Mouse (Mus musculus): ENCODE results near the gene AC124108.1.

DNA sequence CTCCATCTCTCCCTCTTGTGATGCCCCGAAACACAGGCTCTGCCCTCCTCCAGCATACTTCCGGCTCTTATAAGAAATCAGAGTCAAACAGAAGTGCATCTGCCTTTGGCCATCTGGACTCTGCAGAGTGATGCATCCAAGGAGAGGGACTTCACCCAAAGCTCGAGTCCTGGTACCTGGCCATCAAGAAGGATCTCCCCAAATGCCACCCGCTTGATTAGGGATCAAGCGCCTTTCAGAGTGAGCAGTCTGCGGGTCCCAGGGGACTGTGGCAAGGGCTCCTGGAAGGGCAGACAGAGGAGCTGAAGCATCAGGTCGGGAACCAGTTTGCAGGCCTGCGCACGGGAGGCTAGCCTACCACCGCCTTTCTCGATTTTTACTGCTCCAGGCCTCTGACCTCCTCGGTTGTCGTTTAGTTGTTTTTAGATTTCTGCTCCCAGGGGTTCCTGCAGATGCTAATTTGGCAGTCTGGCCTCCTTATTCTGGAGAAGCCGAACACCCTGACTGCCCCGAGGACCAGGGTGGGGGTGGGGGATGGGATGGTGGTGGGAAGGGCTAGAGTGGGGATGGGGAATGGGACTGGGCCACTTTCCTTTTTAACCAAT lies 38.1 kb upstream of the AC124108.1 start:
- TF ChIP-seq CTCF (IDR thresholded peaks at IDR 0.05; ENCODE audit: insufficient read depth, low read length) (no peak), POLR2A (IDR thresholded peaks at IDR 0.05; ENCODE audit: borderline replicate concordance, extremely low read depth, low read depth, low read length) (no peak)
